Mouse (Mus musculus): ENCODE results near the gene Auh.

DNA sequence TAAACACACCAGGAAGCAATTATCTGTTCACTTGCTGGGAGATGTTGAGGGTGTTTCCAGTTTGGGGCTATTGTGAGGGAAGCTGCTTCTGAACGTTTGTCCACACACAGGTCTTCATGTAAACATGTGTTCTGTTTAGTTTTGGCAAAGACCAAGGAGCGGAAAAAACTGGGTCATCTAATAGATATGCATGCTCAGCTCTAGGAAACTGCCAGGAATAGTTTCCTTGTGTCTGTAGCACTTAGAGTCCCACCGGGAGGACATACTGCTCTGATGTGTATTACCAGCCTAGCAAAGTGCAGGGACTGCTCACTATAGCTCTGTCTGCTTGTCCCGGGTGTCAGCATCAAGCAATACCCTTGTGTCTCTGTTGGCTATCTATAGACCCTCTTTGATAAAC is 127.0 kb downstream of the Auh start:
- TF ChIP-seq CTCF (IDR thresholded peaks at IDR 0.05; ENCODE audit: borderline replicate concordance, control insufficient read depth, extremely low read depth, insufficient read depth, low read length, poor library complexity) (no peak), POLR2A (IDR thresholded peaks at IDR 0.05; ENCODE audit: control insufficient read depth, extremely low read depth, insufficient read depth, low read length, poor library complexity) (no peak)

Measured in thymus, adult 2 months (tissue).